Mouse (Mus musculus) hindbrain, embryonic 10.5 days (tissue): ENCODE results near the gene Ppp4r1. TPM values are rescaled to one million over a fixed set of nuclear protein-coding genes. Genes with fewer than 3 reads are reported as not detected.

Source experiments
- DNase-seq: peaks from one replicate; pipeline ENCODE4 v3.0.0-alpha.2; 2017; ENCODE audit warnings: low spot score
- H3K27ac ChIP-seq: fragments of 300-500 bp; sonication (generic); 2 replicates; pipeline ENCODE4 v1.5.1; 2016; ENCODE audit warnings: mild to moderate bottlenecking, moderate library complexity
- H3K27me3 ChIP-seq: fragments of 300-500 bp; sonication (generic); 2 replicates; pipeline ENCODE4 v1.6.1; 2016; ENCODE audit warnings: mild to moderate bottlenecking; ENCODE audit not compliant: poor library complexity, insufficient read depth, severe bottlenecking
- H3K36me3 ChIP-seq: fragments of 300-500 bp; sonication (generic); 2 replicates; pipeline ENCODE4 v1.6.1; 2016; ENCODE audit warnings: mild to moderate bottlenecking, moderate library complexity
- H3K4me1 ChIP-seq: fragments of 300-500 bp; sonication (generic); replicated peaks from 2 replicates; pipeline ENCODE4 v1.6.1; 2016; ENCODE audit warnings: mild to moderate bottlenecking
- H3K4me3 ChIP-seq: fragments of 300-500 bp; sonication (generic); 2 replicates; pipeline ENCODE4 v1.5.1; 2016; ENCODE audit warnings: mild to moderate bottlenecking, moderate library complexity
- H3K9me3 ChIP-seq: fragments of 300-500 bp; sonication (generic); 2 replicates; pipeline ENCODE4 v1.6.1; 2016; ENCODE audit warnings: mild to moderate bottlenecking, moderate library complexity
- WGBS: fragments of 180-500 bp; shearing (Covaris S2); methylation state at CpG from one replicate; pipeline ENCODE4 v1.1.7; 2016; 5-methylcytosine and 5-hydroxymethylcytosine counted together
- polyA plus RNA-seq: library from polyadenylated mRNA; unstranded; fragments of >200 nt; fragmentation: Nextera tagmentation; extraction: Ambion mirVana; gene quantifications from 2 replicates; pipeline ENCODE4 v1.2.1, GENCODE M21; 2016

The Ppp4r1 gene
- polyA plus RNA-seq, 1 experiment from 2014 or later, result 51.0 TPM

GRCm38 (mm10) chr17:65794096-65794850 lies 11.9 kb downstream of the Ppp4r1 start:
- H3K4me1 ChIP-seq, result 0 out of 2 replicates have a peak, but pooled peaks cover 4% of the 10 kb centered on the region
- 86% methylated on average over 13 of the region's 13 CpGs for WGBS
- no peak for DNase-seq
- H3K4me3 ChIP-seq, result no peak overlapping the region
- H3K36me3 ChIP-seq, result peaks cover 21% of the 10 kb centered on the region
- H3K27me3 ChIP-seq, result no peaks in the 10 kb centered on the region
- no peak overlapping the region for H3K27ac ChIP-seq
- no peaks in the 10 kb centered on the region for H3K9me3 ChIP-seq

GRCm38 (mm10) chr17:65796056-65796455 lies 13.7 kb downstream of the Ppp4r1 start:
- WGBS, result 80% methylated on average over 7 of the region's 7 CpGs
- DNase-seq, result no peak

DNA sequence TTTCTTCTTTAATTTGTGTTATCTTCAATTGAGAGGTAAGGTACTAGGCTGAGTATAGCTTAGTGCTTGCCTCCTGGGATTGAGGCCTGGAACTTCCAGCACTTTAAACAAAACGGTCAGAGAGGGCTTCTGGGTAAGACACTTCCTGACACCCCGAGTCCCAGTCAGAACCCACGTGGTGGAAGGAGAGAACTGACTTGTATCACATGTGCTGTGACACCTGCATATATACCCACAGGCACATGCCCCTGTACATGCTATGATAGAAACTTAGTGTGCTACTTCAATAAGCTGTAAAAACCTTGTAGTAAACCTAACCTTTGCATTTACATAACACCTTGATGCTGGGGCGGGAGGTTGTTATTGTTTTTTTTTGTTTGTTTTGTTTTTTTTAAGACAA lies 16.1 kb downstream of the Ppp4r1 start:
- no peak overlapping the region for H3K27ac ChIP-seq
- H3K4me3 ChIP-seq, result no peak overlapping the region
- WGBS, result 83% methylated on average over 4 of the region's 4 CpGs
- DNase-seq, result no peak
- 0 out of 2 replicates have a peak, but pooled peaks cover 4% of the 10 kb centered on the region for H3K4me1 ChIP-seq
- H3K9me3 ChIP-seq, result no peaks in the 10 kb centered on the region
- no peaks in the 10 kb centered on the region for H3K27me3 ChIP-seq
- H3K36me3 ChIP-seq, result peaks cover 21% of the 10 kb centered on the region

More at GRCm38 (mm10) chr17:65796056-65796455, 13.7 kb downstream of the Ppp4r1 start:
- peaks cover 13% of the 10 kb centered on the region for H3K36me3 ChIP-seq
- H3K27ac ChIP-seq, result no peak overlapping the region
- no peak overlapping the region for H3K4me3 ChIP-seq
- no peaks in the 10 kb centered on the region for H3K9me3 ChIP-seq
- no peaks in the 10 kb centered on the region for H3K27me3 ChIP-seq
- H3K4me1 ChIP-seq, result 0 out of 2 replicates have a peak, but pooled peaks cover 4% of the 10 kb centered on the region

GRCm38 (mm10) chr17:65799353-65799752 lies 17.0 kb downstream of the Ppp4r1 start:
- Histone ChIP-seq H3K27ac (no peak overlapping the region), H3K4me3 (no peak overlapping the region), H3K27me3 (no peaks in the 10 kb centered on the region), H3K9me3 (no peaks in the 10 kb centered on the region), H3K36me3 (peaks cover 25% of the 10 kb centered on the region), H3K4me1 (0 out of 2 replicates have a peak, but pooled peaks cover 3% of the 10 kb centered on the region)
- no peak for DNase-seq
- 93% methylated on average over 1 of the region's 1 CpGs for WGBS

GRCm38 (mm10) chr17:65800451-65800850 lies 18.1 kb downstream of the Ppp4r1 start:
- no peak for DNase-seq
- Histone ChIP-seq H3K27me3 (no peaks in the 10 kb centered on the region), H3K27ac (no peak overlapping the region), H3K4me1 (no peaks in the 10 kb centered on the region), H3K4me3 (no peak overlapping the region), H3K36me3 (peaks cover 23% of the 10 kb centered on the region), H3K9me3 (no peaks in the 10 kb centered on the region)
- 96% methylated on average over 6 of the region's 6 CpGs for WGBS

- H3K9me3 ChIP-seq, result no peaks in the 10 kb centered on the region
- peaks cover 29% of the 10 kb centered on the region for H3K36me3 ChIP-seq
- no peak overlapping the region for H3K4me3 ChIP-seq
- no peaks in the 10 kb centered on the region for H3K27me3 ChIP-seq
- no peaks in the 10 kb centered on the region for H3K4me1 ChIP-seq
- WGBS, result 79% methylated on average over 4 of the region's 4 CpGs
- no peak for DNase-seq
- H3K27ac ChIP-seq, result no peak overlapping the region
These were observed 19.7 kb downstream of the Ppp4r1 start for GRCm38 (mm10) chr17:65802026-65802425.

DNA sequence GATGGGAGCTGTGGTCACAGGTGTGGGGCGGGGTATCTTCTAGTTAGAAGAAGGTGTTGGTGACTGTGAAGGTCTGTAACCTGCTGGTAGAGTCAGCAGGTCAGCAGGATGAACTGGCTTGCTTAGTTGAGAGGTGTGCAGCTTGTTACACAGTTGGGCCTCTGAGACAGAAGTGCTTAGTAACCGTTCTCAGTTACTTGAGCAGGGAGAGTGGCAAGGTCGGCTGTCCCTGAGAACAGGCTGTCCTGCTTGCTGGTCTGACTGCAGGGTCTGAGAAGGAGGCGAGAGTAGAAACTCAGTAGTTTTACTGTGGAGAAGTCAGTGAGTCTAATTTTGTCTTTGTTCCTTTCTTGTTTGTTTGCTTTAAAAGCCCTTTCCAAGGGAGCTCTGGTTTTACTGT lies 23.6 kb downstream of the Ppp4r1 start:
- no peaks in the 10 kb centered on the region for H3K4me1 ChIP-seq
- no peak overlapping the region for H3K4me3 ChIP-seq
- no peak overlapping the region for H3K27ac ChIP-seq
- 73% methylated on average over 4 of the region's 4 CpGs for WGBS
- no peak for DNase-seq
- H3K9me3 ChIP-seq, result no peaks in the 10 kb centered on the region
- no peaks in the 10 kb centered on the region for H3K27me3 ChIP-seq
- peaks cover 53% of the 10 kb centered on the region for H3K36me3 ChIP-seq

DNA sequence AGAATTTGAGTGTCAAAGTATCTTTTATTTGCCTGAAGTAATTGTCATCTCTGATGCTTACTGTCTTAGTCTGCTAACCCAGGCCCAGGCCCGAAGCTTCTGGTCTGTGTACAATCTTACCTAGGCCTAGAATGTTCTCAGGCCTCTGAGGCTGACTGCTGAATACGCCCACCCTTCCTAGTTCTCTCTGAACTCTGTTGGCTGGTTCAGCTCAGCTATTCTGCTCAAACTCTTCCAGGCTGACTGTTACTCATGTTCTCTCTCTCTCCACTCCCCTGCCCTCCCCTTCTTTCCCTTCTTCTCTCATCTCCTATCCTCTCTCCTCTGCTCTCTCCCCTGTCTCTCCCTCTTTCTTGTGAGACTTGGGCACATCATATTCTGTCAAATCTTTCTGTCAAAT lies 24.0 kb downstream of the Ppp4r1 start:
- 92% methylated on average over 2 of the region's 2 CpGs for WGBS
- Histone ChIP-seq H3K4me3 (no peak overlapping the region), H3K4me1 (no peaks in the 10 kb centered on the region), H3K36me3 (peaks cover 58% of the 10 kb centered on the region), H3K27ac (no peak overlapping the region), H3K9me3 (no peaks in the 10 kb centered on the region), H3K27me3 (no peaks in the 10 kb centered on the region)
- no peak for DNase-seq

- H3K9me3 ChIP-seq, result no peaks in the 10 kb centered on the region
- WGBS, result 92% methylated on average over 5 of the region's 5 CpGs
- no peak overlapping the region for H3K4me3 ChIP-seq
- no peak overlapping the region for H3K27ac ChIP-seq
- DNase-seq, result no peak
- no peaks in the 10 kb centered on the region for H3K4me1 ChIP-seq
- H3K27me3 ChIP-seq, result no peaks in the 10 kb centered on the region
- H3K36me3 ChIP-seq, result peaks cover 80% of the 10 kb centered on the region
These were observed 28.7 kb downstream of the Ppp4r1 start for GRCm38 (mm10) chr17:65811032-65811431.

DNA sequence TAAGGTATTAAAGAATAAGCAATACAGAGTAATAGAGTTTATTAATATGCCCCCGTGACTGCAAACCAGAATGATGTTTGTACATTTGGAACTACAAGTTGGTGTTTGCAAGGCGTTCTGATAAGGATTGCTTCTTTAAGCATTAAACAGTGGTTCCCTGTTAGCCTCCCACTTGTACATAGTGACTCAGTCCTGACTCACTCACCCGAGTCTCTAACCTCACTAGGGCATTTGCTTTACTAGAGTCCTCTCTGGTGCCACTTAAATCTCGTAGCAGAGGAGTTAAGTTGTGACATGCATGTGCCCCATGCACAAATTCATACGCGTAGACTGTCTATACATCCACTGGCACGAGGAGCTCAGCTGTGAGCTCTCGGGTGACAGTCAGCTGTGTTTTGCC lies 31.4 kb downstream of the Ppp4r1 start:
- no peaks in the 10 kb centered on the region for H3K27me3 ChIP-seq
- no peak for DNase-seq
- H3K36me3 ChIP-seq, result peaks cover 95% of the 10 kb centered on the region
- no peak overlapping the region for H3K27ac ChIP-seq
- H3K4me1 ChIP-seq, result no peaks in the 10 kb centered on the region
- H3K9me3 ChIP-seq, result no peaks in the 10 kb centered on the region
- 96% methylated on average over 8 of the region's 8 CpGs for WGBS
- H3K4me3 ChIP-seq, result no peak overlapping the region

- no peaks in the 10 kb centered on the region for H3K9me3 ChIP-seq
- WGBS, result 94% methylated on average over 5 of the region's 5 CpGs
- H3K4me1 ChIP-seq, result no peaks in the 10 kb centered on the region
- no peak overlapping the region for H3K27ac ChIP-seq
- no peaks in the 10 kb centered on the region for H3K27me3 ChIP-seq
- H3K4me3 ChIP-seq, result no peak overlapping the region
- H3K36me3 ChIP-seq, result peaks cover 91% of the 10 kb centered on the region
- no peak for DNase-seq
These were observed 37.8 kb downstream of the Ppp4r1 start for GRCm38 (mm10) chr17:65820197-65820596.

GRCm38 (mm10) chr17:65822423-65822822 lies 40.0 kb downstream of the Ppp4r1 start:
- H3K9me3 ChIP-seq, result no peaks in the 10 kb centered on the region
- no peak overlapping the region for H3K27ac ChIP-seq
- no peak overlapping the region for H3K4me3 ChIP-seq
- H3K4me1 ChIP-seq, result 0 out of 2 replicates have a peak, but pooled peaks cover 4% of the 10 kb centered on the region
- no peaks in the 10 kb centered on the region for H3K27me3 ChIP-seq
- H3K36me3 ChIP-seq, result peaks cover 84% of the 10 kb centered on the region
- WGBS, result 90% methylated on average over 5 of the region's 5 CpGs
- DNase-seq, result no peak

- H3K36me3 ChIP-seq, result peaks cover 86% of the 10 kb centered on the region
- 95% methylated on average over 10 of the region's 10 CpGs for WGBS
- no peaks in the 10 kb centered on the region for H3K27me3 ChIP-seq
- H3K4me3 ChIP-seq, result no peak overlapping the region
- DNase-seq, result no peak
- H3K27ac ChIP-seq, result no peak overlapping the region
- no peaks in the 10 kb centered on the region for H3K9me3 ChIP-seq
- H3K4me1 ChIP-seq, result 0 out of 2 replicates have a peak, but pooled peaks cover 5% of the 10 kb centered on the region
These were observed 41.9 kb downstream of the Ppp4r1 start for GRCm38 (mm10) chr17:65824246-65824645.
